Mouse (Mus musculus) gastrocnemius, postnatal 4 days (tissue): ENCODE measurements around the gene Nbas. TPM values are rescaled to one million over a fixed set of nuclear protein-coding genes. Genes with fewer than 3 reads are reported as not detected.

Experiments
- DNase-seq, 2 experiments: peaks; one replicate each; pipeline ENCODE4 v3.0.0; 2021 to 2022; ENCODE audit warnings: low spot score in 2 of 2, mixed read lengths in 2 of 2
- total RNA-seq, 2 experiments: library from RNA; stranded (reverse); gene quantifications; 2 replicates each; pipeline ENCODE4 v1.2.3; 2021

Nbas gene
- total RNA-seq, 2 experiments from 2014 or later: 21.7 to 22.9 TPM

GRCm38 (mm10) chr12:13382046-13382445, 113.1 kb downstream of the Nbas start:
- no peak for DNase-seq

GRCm38 (mm10) chr12:13389644-13390043, 120.7 kb downstream of the Nbas start:
- DNase-seq: no peak

- DNase-seq: no peak
These were observed 141.3 kb downstream of the Nbas start for GRCm38 (mm10) chr12:13410191-13410590.

GRCm38 (mm10) chr12:13418651-13419050, 149.7 kb downstream of the Nbas start:
- no peak for DNase-seq

- DNase-seq: no peak
These were observed 161.3 kb downstream of the Nbas start for GRCm38 (mm10) chr12:13430219-13430618.

- DNase-seq: no peak
These were observed 175.9 kb downstream of the Nbas start for GRCm38 (mm10) chr12:13444653-13445431.

- no peak for DNase-seq
These were observed 176.6 kb downstream of the Nbas start for GRCm38 (mm10) chr12:13445486-13446065.

GRCm38 (mm10) chr12:13448916-13449315, 180.0 kb downstream of the Nbas start:
- no peak for DNase-seq

GRCm38 (mm10) chr12:13452050-13452449, 183.1 kb downstream of the Nbas start:
- no peak for DNase-seq

- no peak for DNase-seq
These were observed 191.4 kb downstream of the Nbas start for GRCm38 (mm10) chr12:13460223-13460853.

- DNase-seq: no peak
These were observed 192.7 kb downstream of the Nbas start for GRCm38 (mm10) chr12:13461558-13462153.

GRCm38 (mm10) chr12:13462397-13462796, 193.5 kb downstream of the Nbas start:
- DNase-seq: no peak

GRCm38 (mm10) chr12:13465554-13465953, 196.6 kb downstream of the Nbas start:
- DNase-seq: no peak

GRCm38 (mm10) chr12:13474881-13475280, 205.9 kb downstream of the Nbas start:
- no peak for DNase-seq

GRCm38 (mm10) chr12:13479163-13479562, 210.2 kb downstream of the Nbas start:
- DNase-seq: no peak

GRCm38 (mm10) chr12:13486278-13486677, 217.3 kb downstream of the Nbas start:
- DNase-seq: no peak

- DNase-seq: no peak
These were observed 228.3 kb downstream of the Nbas start for GRCm38 (mm10) chr12:13497211-13497610.

GRCm38 (mm10) chr12:13499237-13499889, 230.4 kb downstream of the Nbas start:
- DNase-seq: no peak

- DNase-seq: no peak
These were observed 231.3 kb downstream of the Nbas start for GRCm38 (mm10) chr12:13500191-13500590.

GRCm38 (mm10) chr12:13504771-13505444, 236.0 kb downstream of the Nbas start:
- no peak for DNase-seq

- no peak for DNase-seq
These were observed 249.1 kb downstream of the Nbas start for GRCm38 (mm10) chr12:13518082-13518481.
